Mouse (Mus musculus): ENCODE data around the gene Rassf2.

The Rassf2 gene

GRCm38 (mm10) chr2:131956336-131957256 is 73.5 kb downstream of the Rassf2 start:
- no peak for DNase-seq (ENCODE audit: inconsistent age in 2 of 2, low spot score in 1 of 2)

GRCm38 (mm10) chr2:131955264-131955663 is 74.8 kb downstream of the Rassf2 start:
- peak; percentile 67 to 80 for DNase-seq (ENCODE audit: inconsistent age in 2 of 2, low spot score in 1 of 2)

DNA sequence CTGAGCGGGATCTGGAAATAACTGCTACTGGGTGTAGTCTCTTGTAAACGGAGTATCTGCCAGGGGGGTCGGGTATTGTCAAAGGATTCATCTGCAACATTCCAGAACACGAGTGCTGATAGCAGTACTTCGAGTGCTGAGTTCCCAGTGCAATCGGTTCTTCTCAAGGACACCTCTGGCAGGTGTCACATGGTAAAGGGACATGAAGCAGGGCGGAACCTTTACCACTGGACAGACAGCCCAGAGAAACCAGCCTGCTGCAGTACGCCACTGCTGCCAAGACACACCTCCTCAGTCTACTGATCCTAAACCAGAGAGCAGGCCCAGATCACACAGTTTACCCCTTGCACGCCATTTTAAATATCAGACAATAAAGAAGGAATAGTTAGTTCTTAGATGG is 75.2 kb downstream of the Rassf2 start:
- DNase-seq (ENCODE audit: inconsistent age in 2 of 2, low spot score in 1 of 2), result peak; percentile 82 to 83

DNA sequence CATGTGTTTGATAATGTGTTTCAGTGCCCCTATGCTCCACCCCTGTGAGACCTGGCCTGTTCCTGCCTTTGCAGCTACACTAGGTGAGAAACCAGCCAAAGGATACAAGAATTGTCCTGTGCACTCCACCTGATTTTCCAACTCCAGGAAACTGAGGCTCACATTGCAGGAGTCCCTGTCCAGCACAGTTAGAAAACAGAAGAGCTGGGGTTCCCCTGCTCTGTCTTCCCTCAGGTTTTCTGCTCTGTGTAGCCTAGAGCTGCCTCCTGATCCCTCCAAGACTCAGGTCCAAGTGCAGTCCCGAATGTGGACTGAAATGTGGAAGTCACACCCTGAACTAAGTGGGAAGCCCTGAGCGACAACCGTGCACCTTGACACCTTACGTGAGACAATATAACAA is 76.3 kb downstream of the Rassf2 start:
- no peak for DNase-seq (ENCODE audit: inconsistent age in 2 of 2, low spot score in 1 of 2)

- peak; percentile 61 to 77 for DNase-seq (ENCODE audit: inconsistent age in 2 of 2, low spot score in 1 of 2)
These were observed 77.0 kb downstream of the Rassf2 start for GRCm38 (mm10) chr2:131952961-131953538.

DNA sequence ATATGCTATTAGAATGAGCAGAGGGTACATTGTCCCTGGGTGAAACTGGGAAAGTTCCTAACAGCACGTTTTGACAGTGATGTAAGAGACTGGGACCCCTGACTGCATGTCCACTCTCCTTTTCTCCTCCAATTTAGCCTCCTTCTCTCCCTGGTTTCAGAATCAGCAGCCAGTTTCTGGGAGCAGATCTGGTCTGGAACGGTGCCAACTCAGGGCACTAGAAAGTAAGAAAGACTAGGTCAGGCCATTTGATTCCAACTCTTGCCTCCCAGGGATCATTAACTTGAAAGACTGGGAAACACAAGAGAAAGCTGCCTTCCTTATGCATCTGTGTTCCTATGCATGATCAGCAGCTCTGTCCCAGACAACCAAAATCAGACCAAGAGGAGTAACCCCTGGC is 77.6 kb downstream of the Rassf2 start:
- DNase-seq (ENCODE audit: inconsistent age in 2 of 2, low spot score in 1 of 2), result peak; percentile 29 to 60

DNA sequence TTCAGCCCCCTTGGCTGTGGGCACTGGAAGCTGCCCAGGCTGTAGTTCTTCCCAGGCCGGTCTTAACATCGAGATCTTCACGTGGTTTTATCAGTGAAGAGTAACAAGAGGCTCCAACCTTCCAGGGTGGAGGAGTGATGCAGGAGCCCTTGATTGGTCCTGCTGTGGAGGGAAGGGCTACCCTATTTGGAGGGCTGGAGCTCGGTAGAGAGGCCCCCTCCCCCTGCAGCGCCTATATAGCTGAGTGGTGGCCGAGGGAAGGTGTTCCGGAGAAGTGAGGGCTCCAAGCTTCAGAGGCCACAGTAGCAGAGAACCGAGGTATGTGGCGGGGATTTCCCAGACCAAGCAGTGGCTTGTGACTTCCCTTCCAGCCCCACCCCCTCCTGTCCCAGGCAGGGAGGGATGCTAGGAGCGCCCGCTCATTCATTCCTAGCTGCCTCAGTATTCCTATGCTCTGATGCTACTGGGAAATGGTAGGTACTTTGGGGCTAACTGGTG is 79.4 kb downstream of the Rassf2 start, which contains the start of gene Prnd:
Prnd (plus strand) TSS at position 264 of the 498 bp plus-strand sequence.
- no peak for DNase-seq (ENCODE audit: inconsistent age in 2 of 2, low spot score in 1 of 2)

DNA sequence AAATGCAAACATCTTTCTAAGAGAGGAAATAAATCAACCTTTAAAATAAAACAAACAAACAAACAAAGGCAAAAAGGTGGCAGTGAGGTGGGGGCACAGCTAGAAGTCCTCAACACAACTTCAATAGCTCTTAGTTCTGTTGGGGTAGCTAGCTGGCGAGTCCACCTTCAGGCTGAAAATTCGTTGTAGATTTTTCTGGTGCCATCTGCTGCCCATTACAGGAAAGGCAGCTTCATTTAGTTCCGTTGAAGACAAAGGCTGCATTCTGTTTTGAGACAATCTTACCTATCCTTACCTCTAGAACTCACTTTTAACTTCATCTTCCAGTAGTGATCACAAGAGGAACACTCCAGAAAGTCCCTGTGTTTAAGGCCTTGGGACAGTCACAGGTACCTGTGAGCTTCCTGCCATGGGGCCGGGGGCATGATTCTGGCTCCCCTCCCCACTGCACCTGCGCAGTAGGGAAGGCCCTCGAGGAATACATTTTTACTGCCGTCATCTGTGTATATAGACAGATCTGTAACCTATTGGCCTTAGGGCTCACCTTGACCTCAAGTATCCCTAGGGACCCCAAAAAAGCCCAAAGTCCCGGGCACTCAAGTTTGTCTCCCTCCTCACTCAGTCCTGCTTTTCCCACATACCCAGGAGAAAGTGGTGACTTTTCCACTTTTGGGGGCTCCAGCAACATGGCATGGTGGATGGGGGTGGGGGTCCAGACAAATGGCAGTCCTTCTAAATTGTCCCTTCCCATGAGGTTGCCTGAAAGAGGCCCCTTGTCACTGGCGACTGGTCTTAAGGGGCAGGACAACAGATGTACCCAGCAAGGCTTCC is 80.1 kb downstream of the Rassf2 start:
- peak; percentile 54 to 83 for DNase-seq (ENCODE audit: inconsistent age in 2 of 2, low spot score in 1 of 2)

- peak in 1 of 2 experiments; percentile 29 for DNase-seq (ENCODE audit: inconsistent age in 2 of 2, low spot score in 1 of 2)
These were observed 81.0 kb downstream of the Rassf2 start for GRCm38 (mm10) chr2:131948916-131949639.

GRCm38 (mm10) chr2:131948156-131948555 is 81.9 kb downstream of the Rassf2 start:
- DNase-seq (ENCODE audit: inconsistent age in 2 of 2, low spot score in 1 of 2), result no peak

DNA sequence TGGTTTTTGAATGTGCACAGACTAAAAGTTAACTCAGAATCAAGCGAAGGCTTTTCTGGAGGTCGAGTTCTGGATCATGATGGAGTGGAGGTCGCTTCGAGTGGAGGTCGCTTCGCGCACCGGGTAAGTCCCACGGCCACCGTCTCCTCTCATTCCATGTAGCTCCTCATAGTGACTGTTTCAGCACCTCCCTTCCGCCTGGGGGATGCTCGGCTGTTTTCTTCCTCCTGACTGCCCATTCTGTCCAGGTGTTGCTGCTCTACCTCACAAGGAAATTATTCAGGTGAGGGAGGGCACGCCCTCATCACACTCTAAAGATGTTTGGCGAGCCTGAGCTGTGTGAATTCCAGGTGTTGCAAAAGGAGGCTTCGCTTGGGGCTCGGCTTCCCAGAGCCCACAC is 83.7 kb downstream of the Rassf2 start:
- DNase-seq (ENCODE audit: inconsistent age in 2 of 2, low spot score in 1 of 2), result no peak

DNA sequence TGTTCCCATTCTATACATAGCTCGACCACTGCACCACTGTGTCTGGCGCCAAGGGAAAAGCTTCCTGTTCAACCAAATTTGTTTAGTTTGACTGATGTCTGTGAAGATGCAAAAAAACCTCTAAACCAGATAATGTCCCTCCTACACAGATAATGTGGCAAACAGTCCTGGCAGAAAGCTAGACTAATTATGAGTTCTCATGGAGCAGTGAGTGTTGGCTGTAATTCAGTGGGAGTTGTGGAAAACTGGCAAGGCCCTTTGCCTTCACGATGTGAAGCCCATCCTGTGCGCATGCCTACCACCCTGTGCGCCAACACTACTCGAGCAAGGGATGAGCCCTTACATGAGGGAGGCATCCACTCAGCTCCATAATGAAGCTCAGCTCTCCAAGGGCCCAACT is 84.3 kb downstream of the Rassf2 start:
- DNase-seq (ENCODE audit: inconsistent age in 2 of 2, low spot score in 1 of 2), result no peak

- DNase-seq (ENCODE audit: inconsistent age in 2 of 2, low spot score in 1 of 2), result no peak
These were observed 84.8 kb downstream of the Rassf2 start for GRCm38 (mm10) chr2:131945225-131945624.

DNA sequence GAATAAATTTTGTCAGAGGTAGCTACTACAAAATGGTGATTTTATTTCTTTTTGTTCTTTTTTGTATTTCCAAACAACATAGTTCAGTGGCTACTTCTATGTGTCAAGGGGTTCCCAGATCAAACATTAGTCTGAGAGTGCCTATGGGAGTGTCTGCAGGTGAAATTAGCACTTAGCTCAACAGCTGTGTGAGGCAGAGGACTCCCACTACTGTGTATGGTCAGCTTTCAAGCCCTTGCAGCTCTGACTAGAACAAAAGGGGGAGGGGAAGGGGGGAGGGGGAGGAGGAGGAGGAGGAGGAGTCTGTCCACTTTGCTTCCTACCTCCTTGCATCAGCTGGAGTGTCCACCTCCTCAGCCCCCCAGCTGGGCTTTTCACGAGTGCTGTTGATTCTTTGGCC is 85.7 kb downstream of the Rassf2 start:
- DNase-seq (ENCODE audit: inconsistent age in 2 of 2, low spot score in 1 of 2), result no peak

DNA sequence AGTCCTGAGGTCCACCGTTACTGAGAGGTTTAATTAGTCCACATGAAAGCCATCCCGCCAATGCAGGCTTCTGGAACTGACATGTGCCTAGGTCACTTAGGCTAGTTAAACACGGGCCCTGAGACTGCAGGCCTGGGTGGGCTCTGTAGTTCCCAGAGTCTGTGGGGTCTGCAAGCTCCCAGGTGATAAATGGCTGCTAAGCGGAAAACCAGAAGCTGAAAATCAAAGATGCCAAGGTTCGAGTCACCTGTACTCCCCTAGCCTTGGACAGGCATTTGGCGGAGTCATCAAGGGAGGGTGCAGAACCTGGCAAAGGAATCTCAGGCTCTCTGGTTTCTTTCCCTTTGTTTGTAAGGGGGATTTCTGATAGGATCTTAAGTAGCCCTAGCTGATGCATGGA is 88.6 kb downstream of the Rassf2 start:
- DNase-seq (ENCODE audit: inconsistent age in 2 of 2, low spot score in 1 of 2), result no peak

DNA sequence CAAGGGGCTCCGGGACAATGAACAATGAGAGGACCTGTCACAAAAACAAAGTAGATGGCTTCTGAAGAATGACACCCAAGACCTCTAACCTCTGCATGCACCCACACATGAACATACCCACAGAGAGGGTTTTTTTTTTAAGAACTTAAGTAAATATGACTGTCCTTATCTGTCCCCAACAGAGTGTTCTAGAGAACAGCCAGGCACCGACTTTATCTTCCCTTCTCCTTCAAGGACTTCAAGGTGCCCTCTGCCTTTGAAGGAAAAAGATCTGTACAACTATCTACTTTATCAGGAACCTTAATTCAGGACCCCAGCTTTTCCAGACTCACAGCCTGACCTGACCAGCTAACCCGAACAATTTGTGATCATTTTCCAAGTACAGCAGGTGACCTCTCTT is 89.6 kb downstream of the Rassf2 start:
- DNase-seq (ENCODE audit: inconsistent age in 2 of 2, low spot score in 1 of 2), result no peak
